Mouse (Mus musculus) MN1 (cell line): ENCODE measurements around the gene Tha1.
A peak's percentile ranks its signal among the peaks of the same experiment; 100 is the strongest.

Experiments used
- DNase-seq: peaks from one replicate; pipeline ENCODE4 v3.0.0-alpha.2; 2016; ENCODE audit warnings: low spot score

Tha1 gene

GRCm38 (mm10) chr11:117825333-117826101 lies 47.8 kb downstream of the Tha1 start, which contains the start of the genes Afmid and Tk1:
Gene Afmid, plus strand, starts transcription at chr11:117825924.
Gene Tk1, minus strand, starts transcription at chr11:117826092.
- DNase-seq, result peak; percentile 88

DNA sequence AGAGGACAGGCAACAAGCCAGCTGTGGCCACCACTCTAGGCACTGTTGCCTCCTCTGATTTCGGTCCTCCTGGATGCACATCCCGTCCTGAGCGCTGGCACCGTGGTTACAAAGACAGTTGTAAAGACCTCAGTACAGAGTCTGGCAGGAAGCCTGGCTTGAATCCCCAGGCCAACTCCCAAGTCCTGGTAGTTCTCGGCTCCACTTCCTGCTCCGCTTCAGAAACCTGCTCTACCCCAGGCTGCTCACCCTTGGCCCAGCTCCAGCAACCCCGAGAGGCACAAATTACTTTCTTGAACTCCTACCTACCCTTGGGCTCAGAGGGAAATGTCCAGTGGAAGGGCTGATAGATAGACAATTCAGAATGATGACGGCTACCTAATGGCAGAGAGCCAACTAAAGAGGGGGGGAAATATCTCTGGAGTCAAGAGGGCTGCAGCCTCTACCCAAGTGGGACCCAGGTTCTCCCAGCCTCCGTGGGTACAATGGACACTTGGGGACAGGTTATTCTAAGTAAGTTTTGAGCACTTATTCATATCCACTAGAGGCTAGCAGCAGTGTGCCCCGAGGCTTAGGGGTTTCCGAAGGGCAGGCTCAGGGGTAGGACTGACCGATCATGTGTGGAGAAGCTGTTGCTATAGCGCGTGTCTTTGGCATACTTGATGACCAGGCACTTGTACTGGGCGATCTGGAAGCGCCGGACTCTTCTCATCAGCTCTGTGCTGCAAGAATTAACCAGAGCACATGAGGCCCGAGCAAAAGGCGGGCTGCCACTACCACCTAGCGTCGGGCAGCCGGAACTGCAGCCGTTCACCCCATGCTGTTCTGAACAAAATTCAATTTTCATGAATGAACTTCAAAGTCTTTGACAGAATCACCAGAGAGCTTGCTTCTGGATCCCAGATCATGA lies 49.0 kb downstream of the Tha1 start:
- DNase-seq, result peak; percentile 88

GRCm38 (mm10) chr11:117823411-117823810 lies 49.9 kb downstream of the Tha1 start:
- DNase-seq, result no peak

DNA sequence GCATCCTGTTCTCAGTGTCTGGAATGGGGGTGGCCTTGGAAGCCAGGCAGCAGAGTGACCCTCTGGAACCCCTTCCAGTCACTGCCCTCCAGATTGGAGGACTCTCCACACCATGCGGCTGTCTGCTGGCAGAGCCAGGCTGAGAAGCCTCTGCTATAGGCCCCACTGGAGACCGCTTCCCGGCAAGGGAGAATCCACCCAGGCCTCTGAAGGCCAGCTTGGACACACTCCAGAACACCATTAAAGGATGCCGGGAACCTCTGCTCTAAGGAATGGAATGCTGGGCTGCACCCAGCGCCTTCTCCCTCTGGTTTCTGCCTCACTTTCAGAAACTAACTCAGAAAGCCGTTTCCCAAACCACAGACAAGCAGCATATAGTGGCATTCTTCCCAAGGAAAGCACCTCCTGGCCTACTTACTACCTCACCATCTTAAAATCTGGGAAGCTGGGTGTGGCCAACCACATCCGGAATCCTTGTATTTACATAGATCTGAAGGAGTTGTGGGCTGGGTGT lies 50.5 kb downstream of the Tha1 start:
- peak; percentile 54 for DNase-seq

- DNase-seq, result no peak
Measured at GRCm38 (mm10) chr11:117821868-117822267, 51.4 kb downstream of the Tha1 start.

GRCm38 (mm10) chr11:117820173-117820572 lies 53.1 kb downstream of the Tha1 start:
- DNase-seq, result no peak

GRCm38 (mm10) chr11:117819095-117819494 lies 54.2 kb downstream of the Tha1 start:
- no peak for DNase-seq
